Mouse (Mus musculus): ENCODE data around the gene Chmp1a. TPM values are rescaled to one million over a fixed set of nuclear protein-coding genes. Genes with fewer than 3 reads are reported as not detected.

The Chmp1a gene
- polyA plus RNA-seq, 1 experiment: 51.5 TPM

DNA sequence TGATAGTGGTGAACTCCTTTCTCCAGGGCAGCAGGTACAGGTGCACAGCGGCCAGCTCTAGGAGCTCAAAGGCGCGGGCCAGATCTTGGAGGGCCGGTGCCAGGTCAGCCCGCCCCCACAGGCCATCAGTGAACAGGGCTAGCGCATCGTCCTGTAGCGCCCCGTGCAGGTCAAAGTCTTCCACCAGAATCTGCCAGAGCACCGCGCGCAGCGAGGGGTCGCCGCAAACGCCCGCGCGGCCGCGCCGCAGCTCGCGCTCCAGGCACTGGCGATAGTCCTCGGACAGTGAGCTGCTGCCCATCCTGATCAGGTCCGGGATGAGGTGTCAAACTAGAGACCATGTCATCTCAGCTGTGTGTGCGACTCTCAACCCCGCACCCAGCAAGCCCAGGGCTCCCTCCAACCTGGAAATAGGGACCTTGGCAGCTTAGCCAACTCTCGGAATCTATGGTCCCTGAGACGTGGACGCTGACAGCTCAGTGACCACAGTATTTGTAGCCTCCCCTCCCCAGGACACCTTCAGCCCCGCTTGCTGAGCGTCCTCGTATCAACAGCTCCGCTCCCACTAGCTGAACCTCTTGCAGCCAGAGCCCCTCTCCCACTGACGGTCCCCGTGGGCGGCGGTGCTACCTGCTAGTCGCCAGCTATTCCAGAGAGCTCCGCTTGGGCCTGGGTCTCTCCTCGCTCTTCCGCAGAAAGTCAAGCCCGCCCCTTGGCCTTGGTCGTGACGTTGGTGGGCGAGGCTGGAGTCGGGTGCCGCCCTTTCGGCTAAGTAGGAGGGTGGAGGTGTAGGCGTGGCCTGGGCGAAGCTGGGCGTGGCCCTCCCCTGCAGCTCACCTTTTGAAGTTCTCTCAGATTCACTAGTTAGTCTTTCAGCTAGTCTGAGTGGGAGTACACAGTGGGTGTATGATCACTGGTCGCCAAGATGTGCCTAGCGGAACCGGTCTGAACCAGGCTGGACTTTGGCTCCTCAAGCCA, 23.2 kb upstream of the Chmp1a start, which contains the start of gene Spata2l:
Spata2l (minus strand) TSS at position 714 of the 978 bp plus-strand sequence.
- no peak for TF ChIP-seq GATA1 (IDR thresholded peaks at IDR 0.05; ENCODE audit: low read length)

DNA sequence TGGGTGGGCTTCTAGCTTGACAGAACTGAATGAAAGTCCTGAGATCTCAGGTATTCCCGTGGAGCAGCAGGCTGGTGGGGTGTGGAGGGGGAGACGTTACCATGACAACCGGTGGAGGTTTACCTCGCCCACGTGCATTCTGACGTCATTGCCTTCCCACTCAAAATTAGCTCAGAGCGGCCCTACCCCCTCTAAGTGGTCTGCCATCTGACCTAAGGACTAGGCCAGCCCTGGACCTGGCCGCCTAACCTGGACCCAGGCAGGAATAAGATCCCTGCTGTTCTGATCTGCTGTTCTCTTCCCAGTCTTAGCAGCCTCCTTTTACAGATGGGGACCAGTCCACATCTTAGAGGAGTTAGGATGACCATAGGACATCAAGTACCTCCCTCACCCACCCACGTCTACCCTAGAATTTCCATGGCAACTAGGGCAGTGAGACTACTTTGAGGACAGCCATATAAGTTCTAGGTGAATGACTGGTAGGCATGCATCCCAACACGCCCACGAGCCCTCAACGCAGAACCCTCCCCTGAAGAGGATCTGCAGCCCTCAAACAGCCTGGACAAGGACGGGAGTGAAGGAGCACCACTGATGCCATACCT, 22.5 kb upstream of the Chmp1a start:
- no peak for TF ChIP-seq GATA1 (IDR thresholded peaks at IDR 0.05; ENCODE audit: low read length)

DNA sequence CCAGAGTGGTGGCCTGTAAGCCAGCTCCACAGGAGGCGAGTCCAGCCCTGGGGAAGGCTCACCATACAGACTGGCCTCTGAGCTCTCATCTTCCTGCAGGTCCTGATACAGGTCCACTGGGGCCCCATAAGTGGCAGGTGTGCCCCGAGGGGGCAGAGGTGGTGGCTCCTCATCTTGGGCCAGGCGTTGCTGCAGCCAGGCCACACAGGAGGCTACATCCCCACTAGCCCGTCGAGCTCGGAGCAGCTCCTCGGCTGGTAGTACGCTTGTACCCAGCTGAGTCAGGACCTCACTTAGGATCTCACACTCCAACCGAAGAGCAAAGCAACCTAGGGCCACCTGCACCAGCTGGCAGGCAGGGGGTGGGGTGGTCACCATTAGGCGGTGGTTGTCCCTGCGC, 21.2 kb upstream of the Chmp1a start:
- TF ChIP-seq GATA1 (IDR thresholded peaks at IDR 0.05; ENCODE audit: low read length): no peak

DNA sequence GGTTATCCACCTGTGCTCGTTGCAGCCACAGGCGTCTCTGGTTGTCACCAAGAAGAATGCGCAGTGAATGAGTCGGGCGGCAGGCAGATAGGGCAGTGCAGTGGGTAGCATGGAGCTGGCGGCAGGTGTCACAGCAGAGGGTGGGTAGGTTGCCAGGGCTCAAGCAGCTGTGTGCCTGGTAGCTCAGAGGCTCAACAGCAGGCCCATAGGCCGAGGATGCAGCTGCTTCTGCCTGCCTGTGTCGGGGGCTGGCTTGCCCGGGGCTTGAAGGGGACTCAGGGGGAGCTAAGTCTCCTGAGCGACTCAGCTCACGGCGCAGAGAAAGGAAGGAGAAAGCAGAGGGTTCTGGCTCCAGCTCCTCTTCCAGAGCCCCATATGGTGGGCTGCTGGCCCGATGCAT, 20.7 kb upstream of the Chmp1a start:
- TF ChIP-seq GATA1 (IDR thresholded peaks at IDR 0.05; ENCODE audit: low read length): no peak

DNA sequence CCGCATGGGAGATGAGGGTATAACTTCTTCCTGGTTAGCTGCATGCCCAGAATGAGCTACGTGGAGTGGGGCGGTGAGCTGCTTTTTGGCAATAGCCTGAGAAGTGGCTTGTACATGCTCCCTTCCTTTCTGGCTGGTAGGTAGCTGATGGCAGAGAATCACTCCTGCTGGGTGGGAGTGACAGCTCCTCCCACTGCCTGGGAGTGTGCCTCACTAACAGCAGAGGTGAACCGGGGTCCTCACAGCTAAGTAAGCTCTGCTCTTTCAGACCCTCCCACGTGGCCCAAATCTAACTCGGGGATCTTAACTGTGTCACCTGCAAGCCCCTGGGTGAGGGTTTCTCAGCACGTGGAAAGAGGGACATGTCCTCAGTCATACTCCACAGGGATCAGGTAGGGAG, 20.0 kb upstream of the Chmp1a start:
- no peak for TF ChIP-seq GATA1 (IDR thresholded peaks at IDR 0.05; ENCODE audit: low read length)

DNA sequence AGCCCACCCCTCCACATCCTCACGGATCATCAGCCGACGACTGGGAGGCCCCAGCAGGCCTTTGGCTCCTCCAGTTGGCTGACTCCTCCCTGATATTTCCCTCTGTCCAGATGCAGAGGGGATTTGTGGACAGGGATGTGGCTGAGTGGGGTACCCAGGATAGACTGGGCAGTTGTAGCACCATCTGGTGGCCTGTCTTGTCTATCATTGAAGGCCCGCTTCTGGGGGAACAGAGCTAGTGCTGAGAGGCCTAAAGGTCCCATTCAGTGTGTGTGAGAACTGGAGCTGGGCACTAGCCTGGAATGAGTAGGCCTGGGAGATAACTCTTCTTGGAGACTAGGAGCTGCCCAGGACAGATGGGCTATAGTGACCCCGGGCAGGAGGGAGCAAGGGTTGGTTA, 19.2 kb upstream of the Chmp1a start:
- TF ChIP-seq GATA1 (IDR thresholded peaks at IDR 0.05; ENCODE audit: low read length): no peak

DNA sequence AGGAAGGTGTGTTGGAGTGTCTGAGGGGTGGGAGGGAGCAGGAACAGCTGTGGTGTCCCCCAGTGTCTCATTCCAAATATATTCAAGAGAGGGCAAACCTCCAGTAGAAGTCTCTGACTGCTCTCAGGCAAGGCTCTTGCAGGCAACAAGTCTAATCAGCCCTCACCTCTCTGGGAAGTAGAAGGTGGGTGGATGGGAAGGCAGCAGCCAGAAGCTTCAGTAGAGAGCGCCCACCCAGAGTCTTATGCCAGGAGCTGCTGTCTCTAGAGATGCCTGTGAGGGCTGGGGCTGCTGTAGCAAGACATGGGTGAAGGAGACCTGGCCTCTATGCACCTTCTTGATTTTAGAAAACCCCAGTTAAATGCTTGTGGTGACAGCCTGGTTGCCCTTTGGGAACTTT, 15.9 kb upstream of the Chmp1a start:
- TF ChIP-seq GATA1 (IDR thresholded peaks at IDR 0.05; ENCODE audit: low read length): no peak

DNA sequence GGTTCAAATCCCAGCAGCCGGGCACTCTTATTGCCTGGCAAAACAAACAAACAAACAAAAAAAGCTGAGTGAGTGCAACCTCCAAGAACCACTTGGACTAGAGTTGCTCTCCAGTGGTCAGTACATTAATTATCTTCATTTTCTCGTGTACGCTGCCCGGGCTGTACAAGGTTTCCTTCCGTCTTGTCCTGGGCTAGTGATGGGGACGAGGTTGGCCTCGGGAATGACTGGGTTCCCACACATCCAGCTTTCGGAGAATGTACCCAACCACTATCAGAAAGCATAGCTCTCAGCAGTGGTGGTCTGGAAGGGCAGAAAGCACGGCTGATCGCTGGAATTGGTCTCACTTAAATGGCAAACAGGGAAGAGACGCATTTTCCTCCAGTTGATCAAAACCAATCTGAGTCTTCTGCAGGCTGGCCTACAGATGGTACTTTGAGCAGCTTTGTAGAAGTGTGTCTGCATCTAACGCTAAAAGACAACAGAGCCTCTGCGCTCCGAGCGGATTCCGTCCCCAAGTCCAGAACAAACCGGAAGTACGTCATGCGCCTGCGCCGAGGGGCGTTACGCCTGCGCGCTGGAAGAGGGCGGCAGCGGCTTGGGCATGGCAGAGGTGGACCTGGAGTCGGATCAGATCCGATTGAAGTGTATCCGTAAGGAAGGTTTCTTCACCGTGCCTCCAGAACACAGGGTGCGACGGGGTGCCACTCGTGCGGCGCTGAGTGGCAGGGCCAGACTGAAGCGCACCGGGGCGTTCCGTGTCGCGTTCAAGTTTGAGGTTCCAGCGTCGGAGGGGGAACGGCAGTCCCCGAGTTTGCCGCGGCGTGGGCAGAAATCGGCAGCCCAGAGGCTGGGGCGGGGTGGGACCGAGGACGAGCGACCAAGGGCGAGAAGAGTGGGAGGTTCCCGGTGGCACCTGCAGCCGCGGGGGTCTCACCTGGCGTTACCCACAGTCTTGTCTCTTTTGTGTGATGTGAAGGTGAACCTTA, 12.0 kb upstream of the Chmp1a start, which contains the start of gene Cdk10:
Cdk10 (plus strand) TSS at position 565 of the 989 bp plus-strand sequence.
- no peak for TF ChIP-seq GATA1 (IDR thresholded peaks at IDR 0.05; ENCODE audit: low read length)

DNA sequence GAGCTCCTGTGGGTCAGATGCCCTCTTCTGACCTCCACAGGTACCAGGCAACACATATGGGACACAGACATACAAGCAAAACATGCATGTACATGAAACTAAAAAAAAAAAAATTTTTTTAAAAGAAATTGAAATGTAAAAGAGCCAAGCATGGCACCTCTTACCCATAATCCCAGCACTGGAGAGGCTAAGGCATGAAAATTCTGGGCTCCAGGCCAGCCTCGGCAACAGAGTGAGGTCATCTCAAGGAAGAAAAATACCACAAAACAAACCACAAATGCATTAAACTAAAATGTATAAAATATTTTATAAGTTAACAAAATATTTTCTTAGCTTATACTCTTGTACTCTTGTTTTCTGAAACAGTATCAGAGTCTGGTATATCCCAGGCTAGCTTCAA, 8.4 kb upstream of the Chmp1a start:
- TF ChIP-seq GATA1 (IDR thresholded peaks at IDR 0.05; ENCODE audit: low read length): no peak

DNA sequence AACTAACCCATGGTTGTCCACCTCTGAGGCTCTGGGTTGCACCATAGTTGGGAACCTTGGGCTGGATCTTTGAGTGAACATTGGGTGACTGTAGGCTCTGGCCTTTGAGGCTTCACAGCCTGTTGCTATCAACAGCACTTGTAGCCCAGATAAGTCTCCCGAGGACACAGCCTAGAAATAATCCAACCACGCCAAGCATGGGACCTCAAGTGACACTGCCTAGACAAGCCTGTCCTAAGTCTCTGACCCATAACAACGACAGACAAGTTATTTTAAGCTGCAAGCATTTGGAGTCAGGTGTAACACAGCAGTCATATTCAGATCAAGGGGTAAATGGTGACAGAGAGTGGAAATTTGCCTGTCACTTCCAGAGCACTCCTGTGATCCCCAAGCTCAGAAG, 2.9 kb upstream of the Chmp1a start:
- TF ChIP-seq GATA1 (IDR thresholded peaks at IDR 0.05; ENCODE audit: low read length): no peak

DNA sequence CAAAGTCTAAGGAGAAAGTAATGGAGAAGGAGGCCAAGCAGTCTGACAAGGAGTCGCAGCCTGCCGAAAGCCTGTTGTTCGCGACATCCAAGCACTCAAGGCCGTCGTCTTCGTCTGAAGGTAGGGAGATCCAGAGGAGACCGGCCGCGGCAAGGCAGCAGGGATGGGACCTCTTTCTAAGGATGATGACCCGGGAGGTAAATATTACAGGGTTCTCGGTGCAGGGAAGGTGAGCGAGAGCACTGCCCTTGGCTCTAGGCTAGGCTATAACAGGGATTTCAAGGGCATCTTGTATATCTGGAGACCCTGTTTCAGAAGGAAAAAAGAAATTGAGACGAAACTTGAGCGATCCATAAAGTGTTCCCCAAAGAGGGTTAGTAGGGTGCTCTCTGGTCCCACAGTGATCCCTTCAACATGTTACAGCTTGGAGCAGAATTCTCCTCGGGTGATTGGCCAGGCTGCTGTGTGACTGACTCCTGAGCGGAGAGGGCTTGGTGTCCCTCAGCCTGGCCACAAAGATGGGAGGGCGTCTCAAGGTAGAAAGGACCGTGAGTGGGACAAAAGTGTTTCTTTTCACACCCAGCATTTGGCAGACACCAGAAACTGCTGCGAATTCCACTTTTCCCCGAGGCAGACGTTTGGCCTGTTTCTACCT, 682 bp upstream of the Chmp1a start:
- no peak for TF ChIP-seq GATA1 (IDR thresholded peaks at IDR 0.05; ENCODE audit: low read length)

DNA sequence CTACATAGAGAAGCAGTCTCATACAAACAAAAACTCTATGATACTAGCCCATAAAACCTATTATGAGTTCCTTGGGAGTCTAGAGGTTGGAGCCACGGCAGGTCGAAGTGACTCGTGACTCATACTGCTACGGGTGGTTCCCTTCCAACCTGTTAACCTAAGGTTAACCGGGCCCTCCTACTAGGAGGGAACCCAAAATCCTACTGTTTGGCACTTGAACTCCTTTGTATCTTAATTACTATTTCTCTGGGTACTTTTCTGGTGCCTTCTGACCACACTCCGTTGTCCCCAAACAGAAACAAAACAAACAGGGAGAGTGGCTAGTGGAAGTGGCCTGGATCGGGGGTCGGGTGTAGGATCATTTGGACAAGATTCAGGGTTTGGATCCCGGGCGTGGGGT, 687 bp downstream of the Chmp1a start:
- TF ChIP-seq GATA1 (IDR thresholded peaks at IDR 0.05; ENCODE audit: low read length): no peak

DNA sequence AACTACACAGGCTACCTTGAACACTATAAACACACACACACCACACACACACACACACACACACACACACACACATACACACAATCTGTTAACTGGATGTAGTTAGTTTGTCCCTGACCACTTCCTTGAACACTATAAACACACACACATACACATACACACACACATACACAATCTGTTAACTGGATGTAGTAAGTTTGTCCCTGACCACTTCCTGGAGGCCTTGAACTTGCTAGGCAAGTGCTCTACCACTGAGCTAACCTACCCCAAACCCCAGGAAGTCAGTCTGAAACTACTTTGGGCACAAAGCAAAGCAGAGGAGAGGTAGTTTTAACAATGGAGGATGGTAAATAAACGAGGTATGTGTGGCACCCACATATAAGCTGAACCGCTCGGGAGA, 9.0 kb downstream of the Chmp1a start:
- no peak for TF ChIP-seq GATA1 (IDR thresholded peaks at IDR 0.05; ENCODE audit: low read length)

DNA sequence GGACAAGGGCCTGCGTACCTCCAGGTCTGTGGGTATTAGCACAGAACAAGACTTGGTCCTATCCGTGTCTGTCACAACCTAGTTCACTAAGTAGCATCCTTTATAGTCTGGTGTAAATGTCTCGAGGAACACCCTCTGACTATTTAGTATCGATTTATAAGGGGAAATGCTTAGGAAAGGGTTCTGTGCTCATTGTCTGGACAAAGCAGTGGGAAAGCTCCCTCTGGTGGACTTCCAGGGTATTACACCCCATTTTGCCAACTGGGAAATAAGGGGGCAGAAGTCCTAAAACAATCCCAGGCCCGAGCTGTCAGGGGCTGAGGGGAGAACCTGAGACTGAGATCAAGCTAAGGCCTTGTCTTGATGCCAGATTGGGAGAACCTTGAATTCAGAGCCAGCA, 10.3 kb downstream of the Chmp1a start:
- no peak for TF ChIP-seq GATA1 (IDR thresholded peaks at IDR 0.05; ENCODE audit: low read length)

DNA sequence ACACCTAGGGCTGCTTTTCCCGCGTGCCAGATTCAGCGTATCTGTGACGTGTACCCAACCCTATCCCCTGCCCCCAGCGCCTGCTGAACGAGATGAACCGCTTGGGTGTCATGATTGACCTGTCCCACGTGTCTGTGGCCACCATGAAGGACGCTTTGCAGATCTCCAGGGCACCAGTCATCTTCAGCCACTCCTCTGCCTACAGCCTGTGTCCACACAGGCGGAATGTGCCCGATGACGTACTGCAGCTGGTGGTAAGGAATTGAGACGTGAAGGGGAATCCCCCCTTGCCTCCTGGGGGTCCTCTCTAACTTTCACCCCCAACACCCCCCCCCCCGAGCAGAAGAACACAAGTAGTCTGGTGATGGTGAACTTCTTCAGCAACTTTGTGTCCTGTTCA, 12.7 kb downstream of the Chmp1a start:
- no peak for TF ChIP-seq GATA1 (IDR thresholded peaks at IDR 0.05; ENCODE audit: low read length)
